Mouse (Mus musculus) left cerebral cortex, adult 2 months (tissue): ENCODE measurements at regions not wholly inside any gene's neighbourhood (a gene's known extent, or its start where the extent isn't known, plus 50 kb on each side); places are given as distances from the start of the nearest gene placed in this dataset.

Source experiments
- DNase-seq, 2 experiments: peaks; one replicate each; pipeline ENCODE4 v3.0.0; 2021 to 2022; ENCODE audit warnings: low spot score in 2 of 2, mixed read lengths in 1 of 2; ENCODE audit errors: extremely low spot score in 1 of 2
- H3K27ac ChIP-seq: fragments of 200-600 bp; 2 replicates; pipeline ENCODE4 v1.8.1; 2022
- H3K4me3 ChIP-seq: fragments of 200-600 bp; 2 replicates; pipeline ENCODE4 v1.8.1; 2022
- CTCF ChIP-seq: fragments of 200-600 bp; IDR thresholded peaks from 2 replicates; pipeline ENCODE4 v1.8.1; 2022; ENCODE audit warnings: antibody characterized with exemption, mild to moderate bottlenecking, moderate library complexity
- intact Hi-C: fragments of 180-260 bp; cut with DNase I; formaldehyde crosslinking; loops from one replicate; pipeline ENCODE4 v1.15.1; 2025

DNA sequence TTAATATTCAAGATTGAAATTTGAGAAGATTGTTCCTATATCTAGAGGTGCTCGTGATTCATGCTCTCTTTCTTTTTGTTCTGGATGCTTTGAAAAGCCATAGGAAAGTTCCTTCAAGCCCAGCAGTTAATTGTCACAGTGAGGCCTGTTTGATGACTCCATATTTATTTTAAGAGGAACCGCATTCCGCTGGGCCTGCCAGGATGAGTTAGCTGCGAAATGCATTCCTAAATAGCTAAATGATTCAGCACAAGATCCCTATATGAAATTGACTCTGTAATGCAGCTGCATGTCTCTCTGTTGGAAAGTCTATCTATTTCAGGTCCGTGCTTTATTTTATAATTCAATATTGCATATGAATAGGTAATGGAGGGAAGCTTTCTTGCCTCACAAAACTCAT lies 511.9 kb upstream of the Adgra3 start:
- intact Hi-C loops: no loop called here
- DNase-seq: no peak
- no peak for TF ChIP-seq CTCF
- H3K27ac ChIP-seq: no peak overlapping the region
- H3K4me3 ChIP-seq: no peak overlapping the region

DNA sequence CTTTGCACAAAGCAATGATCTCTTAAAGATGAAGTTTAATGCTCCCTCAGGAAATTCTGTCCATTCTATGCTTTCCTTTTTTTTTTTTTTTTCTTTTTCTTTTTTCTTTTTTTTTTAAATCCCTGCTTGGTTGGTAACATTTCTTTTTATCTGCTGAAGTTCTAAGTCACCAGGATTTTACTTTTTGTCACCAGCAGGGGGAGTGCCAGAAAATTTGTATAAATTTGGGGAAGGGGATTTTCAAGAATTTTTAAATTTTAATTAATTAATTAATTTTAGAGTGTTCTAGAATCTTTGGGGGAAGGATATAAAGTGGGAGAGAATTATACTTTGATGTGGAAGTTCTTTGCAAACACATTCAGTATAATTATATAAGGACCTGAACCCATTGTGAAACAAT lies 492.3 kb upstream of the Adgra3 start:
- no peak overlapping the region for H3K27ac ChIP-seq
- no peak overlapping the region for H3K4me3 ChIP-seq
- DNase-seq: no peak
- peak; percentile 46 for TF ChIP-seq CTCF
- intact Hi-C loops: no loop called here

DNA sequence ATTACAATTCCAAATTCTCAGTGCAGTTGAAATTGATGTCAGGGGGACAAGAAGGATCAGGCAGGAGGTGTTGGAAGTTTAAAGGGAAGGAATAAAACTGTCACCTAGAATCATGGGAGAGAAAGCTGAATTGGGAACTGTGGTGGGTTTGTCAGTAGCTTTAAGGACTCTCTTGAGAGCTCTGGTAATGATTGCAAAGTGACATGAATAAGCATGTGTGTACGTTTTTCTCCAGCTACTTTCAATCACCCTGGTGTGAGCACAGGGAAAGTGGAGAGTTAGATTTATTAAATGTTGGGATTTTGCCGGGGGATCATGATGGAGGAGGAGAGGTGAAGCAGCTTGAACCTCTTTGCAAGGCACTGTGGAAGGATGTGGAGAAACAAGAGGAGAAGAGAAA lies 453.7 kb upstream of the Adgra3 start:
- H3K4me3 ChIP-seq: no peak overlapping the region
- TF ChIP-seq CTCF: no peak
- no peak for DNase-seq
- H3K27ac ChIP-seq: no peak overlapping the region
- intact Hi-C loops: no loop called here

DNA sequence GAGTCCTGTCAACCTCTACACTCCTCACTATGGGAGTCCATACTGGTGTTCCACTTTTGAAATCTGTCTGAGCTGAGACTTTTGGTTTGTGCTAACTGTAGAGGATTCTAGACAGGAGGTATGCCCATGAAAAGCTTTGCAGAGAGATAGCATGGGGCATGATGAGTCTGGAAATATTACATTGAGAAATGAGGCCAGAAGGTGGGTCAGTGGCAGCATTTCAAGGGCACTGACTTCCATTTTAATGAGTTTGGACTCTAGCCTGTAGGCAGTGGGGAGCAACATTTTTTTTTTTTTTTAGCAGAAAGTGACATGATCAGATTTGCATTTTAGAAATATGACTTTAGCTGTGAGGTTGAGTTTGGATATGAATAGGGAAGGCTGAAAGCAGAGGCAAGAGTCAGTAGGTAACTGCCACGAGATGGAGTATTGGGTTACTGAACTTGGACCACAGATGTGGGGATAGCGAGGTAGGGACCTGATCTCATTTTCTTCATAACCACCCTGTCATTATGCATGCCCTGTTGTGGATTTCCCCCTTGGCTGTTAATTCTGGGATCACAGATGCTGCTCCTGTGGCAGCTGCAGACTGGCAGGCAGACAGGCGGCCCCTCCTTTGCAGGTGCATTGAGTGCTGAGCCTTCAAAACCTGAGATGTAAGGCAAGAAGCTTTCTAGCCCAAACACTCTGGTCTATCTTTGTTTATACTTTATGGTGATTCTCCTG lies 451.1 kb upstream of the Adgra3 start:
- no peak overlapping the region for H3K27ac ChIP-seq
- H3K4me3 ChIP-seq: no peak overlapping the region
- no peak for DNase-seq
- no peak for TF ChIP-seq CTCF
- intact Hi-C loops: no loop called here

DNA sequence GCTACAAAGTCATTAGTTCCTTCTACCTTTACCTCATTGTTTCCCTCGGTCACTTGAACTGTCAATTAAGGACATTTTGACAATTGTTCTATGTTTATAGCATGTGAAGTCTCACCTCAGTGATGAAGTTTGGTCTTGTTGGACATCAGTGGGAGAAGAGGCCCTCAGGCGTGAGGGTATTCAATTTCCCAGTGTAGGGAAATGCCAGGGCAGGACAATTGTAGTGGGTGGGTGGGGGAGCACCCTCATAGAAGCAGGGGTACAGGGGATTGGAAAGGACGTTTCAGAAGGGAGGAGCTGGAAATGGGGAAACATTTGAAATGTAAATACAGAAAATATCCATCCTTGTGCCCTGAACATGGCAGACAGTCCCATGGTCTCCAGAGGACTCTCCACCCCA lies 431.4 kb upstream of the Adgra3 start:
- no peak overlapping the region for H3K4me3 ChIP-seq
- TF ChIP-seq CTCF: no peak
- H3K27ac ChIP-seq: no peak overlapping the region
- intact Hi-C loops: no loop called here
- DNase-seq: no peak

DNA sequence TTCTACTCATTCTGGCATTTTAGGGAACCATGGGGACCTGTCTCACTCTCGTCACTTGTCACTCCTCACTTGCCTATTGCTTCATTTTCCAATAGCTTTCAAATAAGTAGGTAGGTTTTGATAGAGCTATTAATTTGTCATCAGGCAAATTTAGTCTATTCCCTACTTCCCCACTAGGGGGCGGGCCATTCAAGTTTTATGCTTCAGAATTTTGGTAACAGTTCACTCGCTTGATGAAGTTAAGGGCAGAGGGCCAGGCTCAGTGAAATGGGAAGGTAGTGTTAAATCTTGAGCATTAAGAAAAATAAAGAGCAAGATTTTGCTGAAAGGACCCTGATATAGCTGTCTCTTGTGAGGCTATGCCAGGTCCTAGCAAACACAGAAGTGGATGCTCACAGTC lies 418.2 kb upstream of the Adgra3 start:
- intact Hi-C loops: loop anchor here (5.0 to 10.0 kb wide), 2 partner anchors 220 to 1588 kb away; no protein-coding TSS in a partner anchor
- TF ChIP-seq CTCF: peak; percentile 85
- DNase-seq: peak; percentile 56 to 67
- Histone ChIP-seq H3K27ac (no peak overlapping the region), H3K4me3 (no peak overlapping the region)

DNA sequence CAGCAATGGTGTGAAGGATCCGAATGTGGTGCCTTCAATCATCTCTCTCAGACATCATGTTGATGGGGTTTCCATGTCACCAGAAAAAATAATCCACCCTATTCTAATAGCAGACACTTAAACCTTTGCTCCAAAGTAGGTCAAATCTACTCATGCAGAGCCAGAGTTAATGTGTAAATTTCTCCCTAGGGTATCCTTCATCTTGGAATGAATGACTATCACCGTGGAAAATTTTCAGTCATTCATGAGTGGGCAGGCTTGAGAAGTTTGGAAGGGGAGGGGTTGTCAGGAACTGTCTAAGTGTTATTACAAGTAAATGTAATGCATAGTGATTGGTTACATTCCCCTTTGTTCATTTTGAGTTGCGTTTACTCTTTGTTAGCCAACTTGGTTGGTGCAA lies 402.7 kb upstream of the Adgra3 start:
- no peak for TF ChIP-seq CTCF
- Histone ChIP-seq H3K4me3 (no peak overlapping the region), H3K27ac (no peak overlapping the region)
- intact Hi-C loops: no loop called here
- no peak for DNase-seq

DNA sequence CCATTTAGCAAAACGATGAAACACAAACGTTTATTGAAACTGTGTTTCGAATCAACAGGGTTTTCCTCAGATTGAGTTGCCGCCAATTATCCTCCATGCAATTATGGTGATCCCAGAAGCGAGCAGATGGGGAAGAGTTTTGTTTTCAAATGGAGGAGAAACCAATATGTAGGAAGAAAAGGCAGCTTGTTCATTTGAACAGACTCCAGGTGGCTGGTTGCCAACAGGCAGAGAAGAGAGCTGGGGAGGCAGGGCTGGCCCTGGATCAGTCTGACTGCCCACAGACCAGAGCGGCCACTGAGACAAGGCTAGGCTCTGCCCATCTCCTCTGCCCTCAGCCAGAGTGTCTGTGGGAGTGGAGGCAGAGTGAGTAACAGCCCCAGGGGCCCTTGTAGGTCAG lies 398.8 kb upstream of the Adgra3 start:
- Histone ChIP-seq H3K27ac (no peak overlapping the region), H3K4me3 (no peak overlapping the region)
- TF ChIP-seq CTCF: no peak
- peak; percentile 49 to 64 for DNase-seq
- intact Hi-C loops: loop anchor here (10.0 kb wide), 1 partner anchor 483 kb away; no protein-coding TSS in a partner anchor

DNA sequence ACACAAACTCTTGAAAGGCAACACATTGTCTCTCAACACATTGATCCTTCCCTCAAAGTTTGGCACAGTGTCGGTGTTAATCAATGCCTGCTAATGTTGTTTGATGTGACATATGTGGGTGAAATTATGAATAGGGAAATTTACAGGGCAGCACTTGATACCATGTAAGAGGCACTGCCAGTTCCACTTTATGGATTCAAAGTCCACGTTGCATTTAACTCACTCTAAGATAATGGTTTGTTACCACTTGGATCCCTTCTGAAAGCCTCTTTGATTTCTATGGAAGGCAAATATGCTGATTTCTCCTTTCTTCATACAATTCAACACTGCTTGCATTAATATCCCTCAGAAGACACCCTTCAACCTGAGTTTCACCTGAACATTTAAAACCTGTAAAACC lies 395.6 kb upstream of the Adgra3 start:
- no peak for DNase-seq
- H3K27ac ChIP-seq: no peak overlapping the region
- TF ChIP-seq CTCF: no peak
- intact Hi-C loops: loop anchor here (10.0 kb wide), 1 partner anchor 480 kb away; no protein-coding TSS in a partner anchor
- no peak overlapping the region for H3K4me3 ChIP-seq

DNA sequence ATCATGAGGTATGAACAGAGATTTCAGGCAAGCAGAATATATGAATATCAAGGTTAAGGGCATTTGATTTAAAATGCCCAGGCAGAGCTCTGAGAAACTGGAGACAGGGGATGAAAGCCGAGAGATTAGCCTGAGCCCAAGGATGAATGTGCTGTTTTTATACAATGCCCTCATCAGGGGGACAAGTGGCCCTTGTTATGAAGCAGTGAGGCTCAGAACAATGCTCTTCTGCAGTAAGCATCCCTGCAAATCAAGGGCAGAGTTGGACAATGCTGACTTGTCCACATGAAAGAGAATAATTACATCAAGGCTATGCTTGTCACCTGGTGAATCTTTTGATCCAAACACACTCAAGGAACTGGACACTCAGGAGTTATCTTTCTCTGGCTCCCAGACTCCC lies 348.1 kb upstream of the Adgra3 start:
- TF ChIP-seq CTCF: no peak
- no peak for DNase-seq
- Histone ChIP-seq H3K27ac (no peak overlapping the region), H3K4me3 (no peak overlapping the region)
- intact Hi-C loops: no loop called here

DNA sequence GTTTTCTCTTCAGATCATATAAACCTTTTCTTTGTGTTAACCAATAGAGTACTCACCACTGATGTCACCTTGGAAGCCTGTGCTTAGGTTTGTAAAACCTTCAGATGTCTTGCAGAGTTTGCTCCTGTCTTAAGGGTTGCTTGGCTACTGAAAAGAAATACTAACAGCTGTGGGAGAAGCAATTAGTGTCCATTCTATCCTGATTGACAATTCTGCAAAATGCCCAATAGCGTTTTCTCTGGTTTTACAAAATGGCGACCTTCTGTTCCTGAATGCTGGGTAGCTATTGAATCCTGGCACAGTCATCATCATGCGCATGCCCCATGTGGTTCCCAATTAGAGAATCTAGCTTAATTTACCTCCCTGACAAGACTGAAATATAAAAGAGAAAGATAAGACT lies 347.7 kb upstream of the Adgra3 start:
- Histone ChIP-seq H3K4me3 (no peak overlapping the region), H3K27ac (no peak overlapping the region)
- intact Hi-C loops: no loop called here
- no peak for DNase-seq
- no peak for TF ChIP-seq CTCF
